Mouse (Mus musculus) erythroblast, adult 5-6 weeks (primary cell): ENCODE data around the gene Mov10. TPM values are rescaled to one million over a fixed set of nuclear protein-coding genes. Genes with fewer than 3 reads are reported as not detected.

Source experiments
- ATAC-seq: replicated peaks from 2 replicates; pipeline ENCODE4 v1.8.0; 2016; ENCODE audit warnings: moderate number of reproducible peaks, mild to moderate bottlenecking, moderate TSS enrichment, inconsistent platforms; ENCODE audit not compliant: poor library complexity, low FRiP score, severe bottlenecking
- total RNA-seq, 2 experiments: library from RNA; stranded (forward) in 1 of 2; stranded (reverse) in 1 of 2; fragments of 150-400 nt in 1 of 2; fragments of 200-764, 138-1000 nt in 1 of 2; gene quantifications; 2 replicates each; pipeline versions ENCODE4 v1.2.3 to v1.2.4; 2015 to 2017; ENCODE audit warnings: low replicate concordance in 2 of 2

Mov10 gene
- total RNA-seq, 2 experiments from 2014 or later = 5.4 TPM; not detected in 1

DNA sequence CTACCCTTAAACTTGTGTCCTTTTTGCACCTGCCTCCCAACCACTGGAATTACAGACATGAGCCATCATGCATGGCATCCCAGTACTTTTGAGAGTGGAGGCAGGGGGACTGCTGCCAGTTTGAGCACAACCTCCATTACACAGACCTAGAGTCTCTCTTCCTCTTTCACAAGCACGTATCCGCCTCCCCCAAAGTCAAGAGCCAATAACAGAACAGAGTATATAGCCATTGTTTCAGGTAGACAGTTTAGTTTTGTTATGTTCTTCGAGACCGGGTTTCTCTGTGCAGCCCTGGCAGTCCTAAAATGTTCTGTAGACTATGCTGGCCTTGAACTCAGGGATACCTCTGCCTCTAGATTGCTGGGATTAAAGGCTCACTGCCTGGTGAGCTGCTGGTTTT is 6.1 kb downstream of the Mov10 start:
- ATAC-seq = no peak

- no peak for ATAC-seq
Measured at GRCm38 (mm10) chr3:104811752-104812151, 6.6 kb downstream of the Mov10 start.

- no peak for ATAC-seq
Measured at GRCm38 (mm10) chr3:104805539-104805938, 12.8 kb downstream of the Mov10 start.

DNA sequence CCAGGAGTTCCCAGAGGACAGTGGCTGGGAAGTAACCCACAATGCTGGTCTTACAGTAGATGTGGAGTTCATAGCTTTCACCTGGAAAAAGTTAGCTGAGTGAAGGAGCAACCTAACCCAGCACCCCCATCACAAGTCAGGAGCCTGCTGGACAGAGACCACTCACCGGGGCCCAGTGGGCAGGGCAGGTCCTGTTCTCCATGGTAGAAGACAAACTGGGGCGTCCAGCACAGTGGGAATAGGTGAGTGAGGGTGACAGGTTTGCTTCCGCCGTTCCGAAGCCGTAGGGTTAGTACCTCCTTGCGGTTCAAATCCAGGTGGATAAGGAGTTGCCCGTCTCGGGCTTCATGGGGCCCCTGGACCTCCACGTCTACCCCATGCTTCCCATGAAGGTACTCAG is 14.1 kb downstream of the Mov10 start:
- ATAC-seq = no peak

- no peak for ATAC-seq
Measured at GRCm38 (mm10) chr3:104801481-104801880, 16.9 kb downstream of the Mov10 start.

DNA sequence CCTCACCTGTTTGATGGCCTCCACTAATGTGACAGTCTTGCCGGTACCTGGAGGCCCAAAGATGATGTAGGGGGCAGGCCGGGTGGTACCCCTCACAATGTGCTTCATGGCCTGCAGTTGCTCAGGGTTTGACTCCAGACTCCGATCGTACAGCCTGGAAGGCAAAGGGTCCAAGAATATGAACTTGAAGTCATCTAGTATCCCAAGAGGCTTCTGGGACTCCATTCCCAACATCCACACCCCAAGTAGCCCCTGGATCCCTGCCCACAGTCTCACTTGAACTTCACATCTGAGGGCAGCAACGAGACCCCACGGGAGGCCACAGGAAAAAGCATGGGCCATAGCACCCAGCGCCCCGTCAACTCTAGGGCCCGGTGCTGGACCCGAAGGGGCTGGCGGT is 17.7 kb downstream of the Mov10 start:
- ATAC-seq = no peak

DNA sequence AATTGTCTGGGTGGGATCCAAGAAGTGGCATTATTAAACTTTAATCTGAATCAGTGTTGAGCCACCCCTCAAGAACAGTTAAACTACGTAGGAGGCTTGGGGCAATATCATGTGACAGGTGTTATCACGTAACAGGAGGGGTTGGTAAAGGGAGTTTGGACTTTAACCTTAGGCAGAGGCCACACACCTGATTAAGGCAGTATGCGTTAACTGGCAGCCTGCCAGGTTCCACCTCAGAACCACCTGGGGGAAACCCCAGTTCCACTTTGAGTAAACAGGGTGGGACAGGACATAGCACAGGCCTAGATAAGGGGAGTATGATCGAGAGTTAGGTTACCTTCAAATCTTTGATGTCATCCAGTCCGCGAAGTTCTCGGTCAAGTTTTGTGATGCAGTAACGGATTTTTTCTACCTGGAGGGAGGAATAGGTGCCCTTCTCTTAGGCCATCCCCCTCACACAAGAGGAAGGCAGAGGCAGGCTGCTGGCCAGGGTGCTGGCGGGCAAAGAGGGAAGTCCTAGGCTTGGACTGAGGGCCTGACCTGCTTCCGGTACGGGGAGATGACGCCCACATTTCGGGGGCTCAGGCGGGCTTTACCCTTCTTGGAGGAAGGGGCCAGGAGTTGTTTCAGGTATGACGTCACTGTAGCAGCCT is 21.8 kb downstream of the Mov10 start:
- no peak for ATAC-seq

DNA sequence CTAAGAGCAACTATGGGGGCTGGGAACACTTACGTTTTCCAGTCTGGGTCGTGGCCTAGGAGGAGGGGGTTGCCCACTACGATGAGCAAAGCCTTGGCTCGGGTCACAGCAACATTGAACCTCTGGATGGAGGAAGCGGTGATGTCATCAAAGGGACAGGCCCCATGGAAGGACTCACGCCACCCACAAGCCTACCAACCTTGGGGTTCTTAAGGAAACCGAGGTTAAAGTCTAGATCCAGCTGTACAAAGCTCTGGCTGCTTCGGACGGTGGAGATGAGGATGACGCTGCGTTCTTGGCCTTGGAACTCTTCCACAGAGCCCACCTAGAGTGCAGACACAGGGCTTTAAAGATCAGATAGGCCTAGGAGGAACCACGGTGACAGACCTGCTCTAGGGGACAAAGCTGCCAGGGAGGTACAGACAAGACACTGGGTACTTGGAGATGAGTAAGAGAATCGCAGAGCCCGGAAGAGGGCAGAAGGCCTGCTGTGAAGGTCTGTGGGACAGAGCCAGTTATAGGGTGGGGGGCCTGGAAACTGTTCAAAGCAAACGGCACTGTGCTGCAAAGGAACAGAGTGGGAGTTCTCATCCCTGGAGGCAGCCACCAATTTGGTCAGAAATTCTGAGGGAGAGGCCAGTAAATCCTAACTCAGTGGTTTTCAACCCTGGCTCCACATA is 22.6 kb downstream of the Mov10 start:
- ATAC-seq = no peak

DNA sequence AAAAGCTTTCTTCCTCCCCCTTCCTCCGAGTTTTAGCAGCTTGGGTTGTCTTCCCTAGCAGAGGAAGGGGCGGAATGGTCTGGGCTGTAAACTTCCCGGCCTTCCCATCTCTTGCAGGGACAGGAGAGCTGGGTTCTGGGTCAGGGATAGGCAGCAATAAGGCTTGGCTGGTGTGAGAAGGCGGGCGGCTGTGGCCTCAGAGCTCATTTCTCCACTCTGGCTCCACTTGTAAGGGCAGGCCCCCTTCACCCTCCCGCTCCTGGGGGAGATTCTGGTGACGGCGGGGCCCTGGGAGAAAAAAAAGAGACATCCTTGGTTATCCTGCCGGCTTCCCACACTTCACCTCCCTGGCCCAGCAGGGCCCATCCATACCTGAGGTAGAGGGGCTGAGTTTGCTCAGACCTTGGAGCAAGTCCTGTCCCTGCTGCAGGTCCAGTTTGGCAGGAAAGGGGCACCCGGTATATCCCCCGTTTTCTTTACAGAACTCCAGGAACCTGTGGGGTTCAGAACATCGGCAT is 23.4 kb downstream of the Mov10 start:
- ATAC-seq = no peak

GRCm38 (mm10) chr3:104793871-104794828 is 24.2 kb downstream of the Mov10 start:
- no peak for ATAC-seq

DNA sequence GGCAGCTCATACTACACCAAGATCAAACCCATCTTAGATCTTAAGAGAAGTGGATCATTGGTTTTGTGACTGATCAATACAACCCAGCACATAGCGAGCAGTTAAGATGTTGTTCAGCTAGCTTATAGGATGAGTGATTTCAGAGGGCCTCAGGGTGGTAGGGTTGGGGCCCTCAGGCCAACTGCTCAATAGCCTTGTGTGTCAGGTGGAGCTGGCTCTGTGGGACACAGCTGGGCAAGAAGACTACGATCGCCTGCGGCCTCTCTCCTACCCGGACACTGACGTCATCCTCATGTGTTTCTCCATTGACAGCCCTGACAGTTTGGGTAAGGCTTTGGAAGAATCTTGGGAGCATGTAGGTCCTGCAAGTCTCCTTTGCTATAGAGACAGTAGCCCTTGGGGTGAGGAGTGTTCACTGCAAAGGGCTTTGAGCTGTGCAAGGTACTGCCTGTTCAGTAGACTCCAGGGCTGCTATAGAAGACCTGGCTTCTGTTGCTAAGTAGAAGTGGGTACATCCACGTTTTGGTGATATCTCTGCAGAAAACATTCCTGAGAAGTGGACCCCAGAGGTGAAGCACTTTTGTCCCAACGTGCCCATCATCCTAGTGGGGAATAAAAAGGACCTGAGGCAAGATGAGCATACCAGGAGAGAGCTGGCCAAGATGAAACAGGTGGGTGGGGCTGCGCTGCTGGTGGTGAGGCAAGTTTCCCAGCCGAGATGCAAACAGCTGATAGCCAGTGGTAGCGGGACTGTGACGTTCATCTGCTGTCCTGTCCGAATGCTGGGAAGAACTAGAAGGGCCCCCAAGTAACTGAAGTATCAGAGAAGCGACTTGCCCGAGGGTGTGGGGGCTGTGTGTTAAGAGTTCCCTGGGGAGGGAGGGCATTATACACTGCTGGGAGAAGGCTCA is 25.7 kb downstream of the Mov10 start:
- no peak for ATAC-seq

DNA sequence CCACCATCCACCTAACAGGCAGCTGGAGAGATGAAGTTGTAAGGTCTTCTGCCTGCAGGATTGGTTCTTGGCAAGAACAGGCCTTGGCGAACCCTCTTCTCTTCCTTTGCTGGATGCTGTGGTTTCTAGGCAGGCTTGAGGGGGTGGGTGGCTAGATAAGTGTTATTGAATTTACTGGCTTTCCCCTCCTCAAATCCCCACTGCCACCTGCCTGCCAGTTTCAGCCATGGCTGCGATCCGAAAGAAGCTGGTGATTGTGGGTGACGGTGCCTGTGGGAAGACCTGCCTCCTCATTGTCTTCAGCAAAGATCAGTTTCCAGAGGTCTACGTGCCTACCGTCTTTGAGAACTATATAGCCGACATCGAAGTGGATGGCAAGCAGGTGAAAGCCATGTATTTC is 26.7 kb downstream of the Mov10 start:
- ATAC-seq = no peak

DNA sequence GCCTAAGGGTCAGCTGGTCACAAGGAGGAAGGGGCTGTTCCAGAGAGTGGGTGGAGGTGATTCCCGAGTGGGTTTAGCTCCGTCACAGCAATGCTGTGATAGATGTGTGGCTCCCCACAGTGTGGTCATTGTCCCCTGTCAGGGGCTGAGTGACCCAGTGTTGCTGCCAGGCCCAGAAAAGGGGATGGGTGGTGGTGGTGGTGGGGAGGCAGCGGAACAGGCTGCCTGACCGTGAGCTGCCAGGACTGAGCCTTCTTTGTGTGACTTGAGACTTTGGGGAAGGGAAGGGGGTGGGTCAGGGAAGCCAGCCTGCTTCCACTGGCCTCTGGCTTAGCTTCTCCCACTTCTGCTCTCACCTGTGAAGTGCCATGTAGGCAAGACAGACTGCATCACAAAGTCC is 27.3 kb downstream of the Mov10 start:
- no peak for ATAC-seq

DNA sequence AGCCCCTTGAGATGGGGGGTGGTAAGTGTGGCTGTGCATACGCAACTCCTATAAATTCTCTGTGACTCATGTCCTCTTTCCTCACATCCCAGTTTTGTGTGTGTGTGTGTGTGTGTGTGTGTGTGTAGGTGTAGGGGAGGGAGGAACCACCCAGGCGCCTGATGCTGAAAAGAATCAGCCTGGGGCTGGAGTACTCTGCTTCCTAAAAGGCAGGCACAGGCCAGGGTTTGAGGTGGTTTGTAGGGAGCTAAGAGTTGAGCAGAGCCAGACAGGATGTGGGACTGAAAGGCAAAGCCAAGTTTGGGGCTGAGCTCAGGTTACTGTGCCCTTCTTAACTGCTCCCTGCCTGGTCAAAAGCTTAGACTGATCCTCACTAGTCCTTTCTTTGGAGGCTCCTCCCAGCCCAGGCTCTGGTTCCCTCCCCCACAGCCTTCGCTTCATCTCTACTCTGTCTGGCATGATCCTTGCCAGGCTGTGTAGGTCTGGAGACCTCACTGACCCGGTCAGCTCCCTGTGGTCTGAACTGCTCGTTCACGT is 27.9 kb downstream of the Mov10 start:
- ATAC-seq = no peak

GRCm38 (mm10) chr3:104789822-104790221 is 28.5 kb downstream of the Mov10 start:
- ATAC-seq = no peak

DNA sequence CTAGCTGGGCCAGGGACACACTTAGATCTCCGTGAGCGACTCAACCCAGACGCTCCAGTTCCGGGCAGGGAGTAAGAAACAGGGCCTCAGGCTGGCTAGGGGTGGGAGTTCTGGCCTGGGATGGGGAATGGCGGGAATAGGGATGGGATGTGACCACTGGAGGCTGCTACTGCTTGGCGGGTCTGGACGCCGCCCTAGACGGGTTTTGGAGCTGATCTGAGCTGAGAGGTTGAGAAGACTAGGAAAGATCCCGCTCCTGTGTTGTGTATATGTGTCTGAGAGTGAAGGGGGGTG is 29.1 kb downstream of the Mov10 start:
- ATAC-seq = no peak

- no peak for ATAC-seq
Measured at GRCm38 (mm10) chr3:104788561-104789311, 29.6 kb downstream of the Mov10 start.

- ATAC-seq = no peak
Measured at GRCm38 (mm10) chr3:104788075-104788474, 30.3 kb downstream of the Mov10 start, which contains the start of gene Rhoc. Gene Rhoc, plus strand, starts transcription at chr3:104788375.

- ATAC-seq = no peak
Measured at GRCm38 (mm10) chr3:104785284-104785683, 33.1 kb downstream of the Mov10 start.
